Mouse (Mus musculus) layer of hippocampus, postnatal 25 days (tissue): ENCODE results near the gene Hprt. TPM values are rescaled to one million over a fixed set of nuclear protein-coding genes. Genes with fewer than 3 reads are reported as not detected.

Experiments
- DNase-seq, 2 experiments: peaks; one replicate each; pipeline ENCODE4 v3.0.0; 2022; ENCODE audit warnings: mixed read lengths in 2 of 2, low spot score in 1 of 2; ENCODE audit errors: extremely low spot score in 1 of 2
- total RNA-seq, 2 experiments: library from RNA; stranded (reverse); gene quantifications; 2 replicates each; pipeline ENCODE4 v1.2.3; 2021

The Hprt gene
- total RNA-seq, 2 experiments from 2014 or later, result 126 to 130 TPM

DNA sequence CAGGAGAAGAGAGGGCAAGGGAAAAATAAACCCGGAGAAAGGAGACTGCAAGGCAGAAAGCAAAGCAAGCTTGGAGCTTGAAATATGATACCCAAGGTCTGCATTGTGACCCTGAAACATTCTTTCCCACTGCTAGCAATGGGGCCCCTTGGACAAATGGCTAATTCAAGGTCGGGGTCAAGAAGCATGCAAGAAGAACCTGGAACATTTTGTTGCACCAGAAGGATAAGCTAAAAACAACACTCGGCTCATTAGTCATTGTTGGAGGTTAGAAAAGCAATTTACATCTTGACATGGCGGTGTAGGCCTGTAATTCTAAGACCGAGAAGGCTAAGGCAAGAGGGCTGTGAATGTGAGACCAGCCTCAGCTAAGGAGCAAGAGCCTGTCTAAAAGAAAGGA lies 51.7 kb downstream of the Hprt start:
- no peak for DNase-seq

DNA sequence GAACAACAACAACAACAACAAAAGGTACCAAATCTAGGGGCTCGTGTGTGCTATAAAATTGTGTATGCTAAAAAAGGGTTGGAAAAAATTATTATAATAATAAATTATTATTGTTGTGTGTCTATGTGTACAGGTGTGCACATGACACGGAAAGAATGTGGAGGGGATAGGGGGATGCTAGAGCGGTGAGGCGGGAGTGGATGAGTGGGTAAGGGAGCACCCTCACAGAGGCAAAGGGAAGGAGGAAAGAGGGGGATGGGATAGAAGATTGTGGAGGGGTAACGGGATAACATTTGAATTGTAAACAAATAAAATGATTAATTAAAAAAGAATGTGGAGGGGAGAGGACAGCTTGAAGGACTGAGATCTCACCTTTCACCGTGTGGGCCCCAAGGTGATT lies 52.2 kb downstream of the Hprt start:
- DNase-seq, result no peak

DNA sequence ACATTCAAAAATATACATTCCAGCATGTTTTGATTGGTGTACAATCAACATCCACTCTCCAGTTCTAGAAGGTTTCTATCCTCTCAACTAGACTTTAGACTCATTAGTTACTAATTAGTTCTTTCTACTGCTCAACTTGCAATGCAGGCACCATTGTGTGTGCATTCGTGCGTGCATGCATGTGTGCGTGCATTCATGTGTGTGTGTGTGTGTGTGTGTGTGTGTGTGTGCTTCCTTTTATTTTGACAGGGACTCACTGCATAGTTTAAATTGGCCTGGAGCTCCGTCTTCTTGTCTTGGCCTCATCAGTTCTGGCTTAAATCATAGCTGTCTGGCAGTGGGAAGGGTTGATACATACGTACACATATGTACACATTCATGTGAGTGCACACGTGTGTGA lies 53.1 kb downstream of the Hprt start:
- no peak for DNase-seq

DNA sequence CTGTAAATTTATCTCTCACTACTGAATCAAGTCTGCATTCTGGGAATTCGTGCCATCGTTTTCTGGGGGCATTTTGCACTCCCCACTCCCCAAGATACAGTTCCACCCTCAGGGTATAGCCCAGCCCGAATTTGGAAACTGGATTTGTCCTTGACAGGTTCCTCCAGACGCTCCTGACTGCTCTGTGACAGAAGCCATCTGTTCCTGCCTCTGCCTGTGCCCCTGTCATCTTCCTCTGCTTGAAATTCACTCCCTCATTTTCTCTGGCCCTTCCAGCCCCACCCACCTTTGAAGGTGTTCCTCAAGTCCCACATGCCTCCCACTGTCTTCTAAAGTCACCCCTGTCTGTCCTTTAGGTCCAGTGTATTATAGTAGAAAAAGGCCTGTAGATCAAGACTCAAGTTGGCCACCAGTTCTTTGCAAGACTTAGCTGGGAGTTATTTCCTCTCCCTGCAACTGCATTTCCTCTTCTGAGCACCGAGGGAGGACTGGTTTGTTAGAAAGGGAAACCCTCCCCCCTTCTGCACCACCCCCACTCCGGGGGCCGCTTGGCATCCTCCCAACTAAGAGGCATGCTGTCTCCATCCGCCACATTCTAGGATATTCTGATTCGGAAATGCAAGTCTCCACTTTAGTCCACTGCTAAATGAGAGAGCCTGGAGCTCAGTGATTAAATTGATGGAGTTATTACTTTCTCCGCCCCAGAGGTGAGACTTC lies 57.4 kb downstream of the Hprt start:
- DNase-seq, result no peak

DNA sequence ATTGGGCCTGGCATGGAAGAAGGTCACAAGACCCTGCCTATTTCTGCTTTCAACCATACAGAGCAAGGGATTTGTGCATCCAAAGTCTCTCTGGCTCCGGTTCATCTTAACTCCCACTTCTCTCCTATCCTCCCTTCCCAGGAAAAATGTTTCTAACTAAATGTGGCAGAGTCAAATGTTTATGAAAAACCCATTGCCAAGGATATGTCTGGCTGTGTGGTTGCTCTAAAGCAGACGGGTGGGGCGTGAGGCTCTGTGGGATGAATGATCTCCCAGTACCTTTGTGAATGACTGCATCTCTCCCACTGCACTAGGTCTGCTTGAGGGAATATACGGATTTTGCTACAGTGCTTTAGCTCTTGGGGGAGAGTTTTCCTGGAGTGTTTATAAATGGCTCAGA lies 58.1 kb downstream of the Hprt start:
- DNase-seq, result no peak

DNA sequence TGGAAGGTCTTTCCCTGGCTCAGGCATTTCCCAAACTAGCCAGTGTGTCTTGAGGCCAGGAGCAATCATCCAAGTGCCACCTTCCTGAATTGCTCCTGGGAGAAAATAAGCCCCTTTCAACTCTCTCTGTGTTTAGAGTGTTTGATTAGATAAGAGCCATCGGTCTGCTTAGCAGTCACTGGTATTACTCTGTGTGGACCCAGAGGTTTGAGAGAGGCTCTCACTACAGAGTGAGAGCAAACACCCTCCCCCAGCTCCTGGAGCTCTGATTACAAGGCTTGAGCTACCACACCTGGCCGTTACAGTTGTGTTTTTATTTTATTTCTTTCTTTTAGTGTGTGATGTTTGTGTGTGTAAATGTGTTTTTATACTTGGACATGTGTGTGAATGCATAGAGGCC lies 59.0 kb downstream of the Hprt start:
- DNase-seq, result no peak

DNA sequence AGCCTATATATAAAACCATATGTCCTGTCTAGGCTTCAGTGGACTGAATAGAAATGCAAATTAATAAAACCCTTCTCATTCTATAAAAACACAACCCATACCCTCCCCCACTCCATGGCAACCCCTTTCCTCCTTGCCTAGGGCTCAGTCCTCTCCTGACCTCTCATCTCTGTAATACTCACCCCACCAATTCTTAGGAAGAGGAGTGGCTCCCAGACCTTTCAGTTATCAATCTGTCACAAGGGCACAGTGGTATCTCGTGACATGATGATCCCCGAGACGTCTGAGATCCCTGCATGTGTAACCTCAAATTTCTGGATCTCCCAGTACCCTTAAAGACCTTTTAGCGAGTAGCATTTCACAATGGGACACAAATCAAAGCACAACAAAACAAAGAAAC lies 61.3 kb downstream of the Hprt start:
- DNase-seq, result no peak

DNA sequence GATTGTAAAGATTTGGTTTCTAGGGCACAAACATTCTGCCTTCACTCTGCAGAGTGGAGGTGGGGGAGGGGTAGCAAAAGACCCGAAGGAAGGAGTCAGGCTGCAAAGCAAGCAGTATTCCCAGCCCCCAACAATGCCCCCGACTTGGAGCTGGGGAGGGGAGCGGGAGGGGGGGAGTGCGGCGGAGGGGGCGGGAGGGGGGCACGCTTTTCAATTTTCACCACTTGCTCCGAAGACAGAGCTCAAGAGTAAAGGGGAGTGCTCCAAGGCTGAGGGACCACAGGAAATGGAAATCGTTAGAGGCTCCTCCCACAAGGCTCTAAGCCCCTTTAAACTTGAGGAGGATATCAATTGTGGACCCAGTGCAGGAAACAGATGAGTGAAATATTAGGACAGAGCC lies 62.4 kb downstream of the Hprt start:
- no peak for DNase-seq

DNA sequence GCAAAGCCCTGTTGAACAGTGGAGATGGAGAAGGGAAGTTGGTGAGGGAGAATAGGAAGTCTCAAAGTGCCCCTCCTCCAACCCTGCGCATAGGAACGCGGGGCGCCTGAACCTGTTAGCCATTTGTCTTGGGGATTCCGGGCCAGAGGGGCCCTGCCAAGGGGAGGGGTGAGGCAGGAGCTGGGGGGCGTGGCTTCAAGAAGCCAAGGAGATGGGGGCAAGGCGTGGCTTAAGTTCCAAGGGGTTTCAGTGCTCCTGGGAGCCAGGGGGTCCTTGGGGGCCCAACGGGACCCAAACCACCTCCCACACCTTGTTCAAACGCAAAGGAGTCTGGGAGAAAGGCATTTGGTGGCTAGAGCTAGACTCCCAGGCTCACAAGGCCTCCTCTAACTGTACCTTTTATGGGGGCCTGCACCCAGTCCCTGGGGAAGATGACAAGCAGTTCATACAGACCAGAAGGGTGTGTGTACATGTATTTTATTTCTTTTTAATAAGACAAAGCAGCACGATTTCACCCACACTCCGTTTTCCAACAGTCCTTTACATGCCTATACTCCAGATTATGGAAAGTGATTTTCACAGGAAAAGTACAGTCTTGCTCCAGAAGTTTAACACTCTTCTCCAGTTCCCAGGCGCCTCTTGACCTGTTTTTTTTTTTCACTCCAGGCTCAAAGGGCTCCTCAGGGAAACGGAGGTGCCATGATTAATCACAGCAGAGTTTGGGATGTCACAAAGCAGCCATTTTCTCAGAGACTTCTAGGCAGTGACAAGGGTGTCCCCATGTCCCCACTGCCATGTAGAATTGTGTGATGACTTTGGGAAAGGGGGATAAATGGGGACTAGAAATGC lies 64.9 kb downstream of the Hprt start:
- DNase-seq, result no peak

DNA sequence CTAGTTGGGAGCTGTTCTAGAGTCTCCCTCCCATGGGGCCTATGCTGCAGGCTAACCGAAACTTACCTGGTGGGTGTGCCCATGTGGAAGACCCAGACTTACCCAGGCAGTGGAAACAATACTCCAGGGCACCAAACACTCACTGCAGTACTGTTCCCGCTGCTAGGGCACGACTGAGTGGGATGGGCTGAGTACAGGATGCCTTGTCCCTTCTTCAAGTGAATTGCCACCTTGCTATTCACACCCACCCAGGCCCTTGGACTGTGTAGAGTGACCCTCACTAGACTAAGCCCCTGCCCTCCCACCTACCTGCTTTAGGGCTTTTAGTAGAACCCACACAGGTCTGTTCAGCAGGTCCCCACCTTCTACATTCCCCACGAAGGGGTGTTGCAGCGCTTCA lies 65.9 kb downstream of the Hprt start:
- DNase-seq, result no peak

DNA sequence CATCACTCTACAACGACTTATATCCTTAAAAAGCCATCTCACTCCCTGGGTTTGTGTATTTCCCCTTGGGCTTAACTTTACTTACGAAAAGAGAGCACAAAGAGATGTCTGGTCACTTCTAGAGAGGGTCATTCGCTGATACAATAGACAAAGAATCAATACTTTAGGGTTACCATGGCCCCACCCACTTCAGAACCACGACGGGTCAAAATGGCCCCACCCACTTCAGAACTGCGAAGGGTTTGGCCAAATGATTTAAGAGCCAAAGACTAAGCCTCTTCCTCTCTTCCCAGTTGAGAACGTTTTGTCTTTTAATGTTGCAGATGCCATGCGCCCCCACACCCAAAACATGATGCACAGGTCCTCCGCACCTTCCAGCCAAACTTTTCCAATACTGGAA lies 67.8 kb downstream of the Hprt start:
- no peak for DNase-seq

DNA sequence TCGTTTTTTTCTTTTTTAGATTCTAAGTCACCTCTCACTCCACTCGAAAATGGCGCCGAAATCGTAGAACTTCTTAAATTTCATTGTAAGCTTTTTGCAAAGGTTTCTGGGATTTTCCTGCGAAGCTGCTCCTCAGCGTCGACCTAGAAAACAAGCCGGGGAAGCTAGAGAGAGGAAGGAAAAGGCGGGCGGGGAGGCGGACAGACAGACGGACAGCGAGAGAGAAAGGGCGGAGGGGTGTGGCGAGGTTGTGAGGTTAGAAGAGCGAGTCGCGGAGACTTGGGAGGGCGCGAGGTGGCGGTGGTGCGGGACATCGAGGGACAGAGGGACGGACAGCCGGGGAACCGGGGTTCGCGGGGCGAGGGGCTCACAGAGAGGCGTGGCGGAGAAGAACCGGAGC lies 68.7 kb downstream of the Hprt start:
- no peak for DNase-seq

DNA sequence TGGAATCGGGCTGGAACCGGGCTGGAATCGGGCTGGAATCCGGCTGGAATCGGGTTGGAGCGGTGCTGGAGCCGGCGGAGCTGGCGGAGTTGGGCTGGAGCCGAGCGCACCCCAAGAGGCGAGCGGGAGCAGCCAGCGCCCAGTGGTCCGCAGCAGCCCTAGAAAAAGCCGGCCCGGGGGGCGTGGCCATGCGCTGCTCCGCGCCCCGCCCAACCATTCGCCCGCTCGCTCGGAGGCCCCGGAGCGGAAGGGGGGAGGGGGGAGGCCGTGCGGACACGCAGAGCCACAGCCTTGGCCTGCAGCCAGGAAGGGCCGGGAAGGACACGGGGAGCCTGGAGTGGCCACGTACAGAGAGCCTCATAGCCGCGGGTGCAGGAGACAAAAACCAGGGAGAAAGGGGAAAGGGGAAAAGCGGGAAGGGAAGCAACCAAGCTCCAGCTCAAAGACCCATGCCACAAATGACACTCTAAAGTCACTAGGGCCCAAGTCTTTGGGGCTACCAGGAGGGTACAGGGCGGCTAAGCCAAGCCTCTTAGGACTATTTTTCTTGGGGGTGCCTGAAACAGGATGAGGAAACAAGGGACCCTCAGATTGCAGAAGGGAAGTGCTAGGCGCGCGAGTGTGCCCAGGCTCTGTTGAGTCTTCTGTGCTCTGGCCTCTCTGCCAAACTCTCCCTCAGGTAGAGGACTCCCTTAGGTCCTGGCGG lies 69.3 kb downstream of the Hprt start:
- peak in 1 of 2 experiments; percentile 43 for DNase-seq

DNA sequence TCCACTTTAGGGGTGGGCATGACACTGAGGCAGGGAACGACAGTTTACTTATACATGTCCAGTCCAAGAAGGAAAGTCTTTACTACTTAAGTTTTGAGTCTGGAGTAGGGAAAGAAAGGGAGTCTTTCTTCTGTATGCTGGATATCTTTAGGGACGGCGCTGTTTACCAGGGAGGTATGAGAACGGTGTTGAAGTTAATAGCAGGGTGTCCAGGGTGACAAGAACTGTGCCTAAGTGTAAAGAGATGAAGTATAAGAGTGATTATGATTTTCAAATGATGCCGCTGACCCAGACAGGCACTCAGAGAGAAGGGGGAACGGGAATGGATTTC lies 69.8 kb downstream of the Hprt start:
- DNase-seq, result no peak

DNA sequence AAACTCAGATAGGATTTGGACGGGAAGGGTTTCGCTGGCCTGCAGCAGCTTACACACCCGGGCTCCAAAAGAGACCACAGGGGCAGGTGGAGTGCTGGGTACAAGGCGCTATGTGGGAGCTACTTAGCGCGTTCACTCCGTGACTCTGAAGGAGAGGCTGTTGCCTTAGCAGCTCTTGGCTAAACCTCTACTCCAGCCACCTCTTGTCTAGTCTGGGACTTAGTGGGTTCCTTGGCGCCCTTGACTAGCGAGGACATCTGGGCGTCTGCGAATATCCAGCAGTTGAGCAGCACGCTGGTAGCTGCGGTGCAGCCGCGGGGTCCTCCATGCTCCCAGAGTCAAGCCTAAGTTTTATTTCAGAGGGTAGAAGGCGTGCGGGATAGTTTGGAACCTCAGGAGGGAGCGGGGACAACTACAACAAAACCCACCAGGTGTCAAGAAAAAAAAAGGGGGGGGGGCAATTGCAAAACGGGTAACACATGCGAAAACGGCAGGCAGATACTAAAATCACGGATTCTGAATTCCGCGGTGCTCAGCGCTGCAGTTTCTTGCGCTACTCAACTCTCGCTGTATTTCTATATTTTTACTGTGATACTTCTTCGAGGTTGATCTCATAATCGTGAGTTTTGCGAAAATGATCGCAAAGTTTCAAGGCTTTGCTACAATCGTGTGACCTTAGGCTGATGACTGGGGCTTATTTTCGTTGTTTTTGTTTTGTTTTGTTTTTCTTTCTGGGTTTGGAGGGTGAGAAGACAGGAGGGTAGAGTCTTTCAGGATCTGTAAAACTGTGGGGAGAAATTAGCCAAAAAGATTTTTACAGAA lies 70.7 kb downstream of the Hprt start:
- no peak for DNase-seq

DNA sequence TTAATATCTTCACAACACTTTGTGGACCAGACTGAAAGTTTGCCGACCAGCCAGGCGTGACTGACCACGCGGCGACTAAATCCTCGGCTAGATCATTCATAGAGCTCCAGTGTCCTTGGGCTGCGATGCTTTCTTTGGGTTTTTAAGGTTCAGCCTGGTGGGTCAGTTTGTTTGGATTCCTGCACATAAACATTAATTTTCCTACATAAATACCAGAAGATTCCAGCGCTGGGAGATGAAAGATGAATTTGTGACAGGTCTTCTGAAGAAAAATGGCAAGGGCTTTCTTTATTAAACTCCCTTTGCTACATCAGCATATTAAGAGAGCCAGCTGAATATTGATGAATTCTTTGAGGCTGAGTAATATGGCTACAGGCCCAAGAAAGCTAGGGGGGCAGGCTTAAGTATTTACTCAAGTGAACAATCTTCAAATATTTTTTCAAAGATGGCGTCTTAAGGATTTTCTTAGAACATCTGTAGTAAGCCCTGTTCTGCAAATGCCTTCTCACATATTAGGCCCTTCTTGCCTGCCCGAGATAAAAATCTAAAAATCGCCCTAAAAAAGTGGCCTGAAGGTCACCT lies 71.6 kb downstream of the Hprt start:
- no peak for DNase-seq

DNA sequence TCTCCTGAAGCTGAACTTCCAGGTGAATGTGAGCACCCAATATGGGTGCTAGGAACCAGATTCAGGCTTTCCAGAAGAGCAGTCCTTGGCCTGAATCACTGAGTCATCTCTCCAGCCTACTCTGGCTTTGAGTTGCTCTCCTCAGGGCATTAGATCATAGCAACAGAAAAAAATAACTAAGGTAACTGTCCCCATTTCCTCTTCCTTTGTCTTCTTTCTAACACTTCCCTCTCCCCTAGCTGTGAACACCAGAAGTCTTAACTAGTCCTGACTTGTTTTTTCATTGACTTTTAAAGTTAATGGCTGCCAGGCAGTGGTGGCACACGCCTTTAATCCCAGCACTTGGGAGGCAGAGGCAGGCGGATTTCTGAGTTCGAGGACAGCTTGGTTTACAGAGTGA lies 76.5 kb downstream of the Hprt start:
- DNase-seq, result no peak
